Mouse (Mus musculus) heart, postnatal 14 days (tissue): ENCODE data around the gene 4930583I09Rik. TPM values are rescaled to one million over a fixed set of nuclear protein-coding genes. Genes with fewer than 3 reads are reported as not detected.

Source experiments
- DNase-seq, 2 experiments: peaks; one replicate each; pipeline ENCODE4 v3.0.0; 2021 to 2022
- intact Hi-C: fragments of 180-260 bp; cut with DNase I; formaldehyde crosslinking; loops from one replicate; pipeline ENCODE4 v1.15.1; 2025
- total RNA-seq, 2 experiments: library from RNA; stranded (reverse); gene quantifications; 2 replicates each; pipeline ENCODE4 v1.2.3; 2021

Gene 4930583I09Rik
- total RNA-seq, 2 experiments from 2014 or later = not detected

- intact Hi-C loops = no loop called here
Measured at GRCm38 (mm10) chr17:64802956-64803275, 33.0 kb downstream of the 4930583I09Rik start.

GRCm38 (mm10) chr17:64802168-64802955, 33.5 kb downstream of the 4930583I09Rik start:
- DNase-seq = no peak
- intact Hi-C loops = no loop called here

More at GRCm38 (mm10) chr17:64802956-64803275, 33.0 kb downstream of the 4930583I09Rik start:
- DNase-seq = no peak

- no peak for DNase-seq
- intact Hi-C loops = no loop called here
Measured at GRCm38 (mm10) chr17:64792623-64793022, 43.2 kb downstream of the 4930583I09Rik start.

GRCm38 (mm10) chr17:64792076-64792475, 43.8 kb downstream of the 4930583I09Rik start:
- no peak for DNase-seq
- intact Hi-C loops = no loop called here

- intact Hi-C loops = no loop called here
- no peak for DNase-seq
Measured at GRCm38 (mm10) chr17:64789175-64789574, 46.7 kb downstream of the 4930583I09Rik start.

GRCm38 (mm10) chr17:64788301-64788700, 47.6 kb downstream of the 4930583I09Rik start:
- intact Hi-C loops = no loop called here
- DNase-seq = no peak

GRCm38 (mm10) chr17:64785961-64786360, 49.9 kb downstream of the 4930583I09Rik start:
- intact Hi-C loops = no loop called here
- no peak for DNase-seq

Other genes with a start within 250 kb of the 4930583I09Rik start
- gene Man2a1, start 235.3 kb downstream of the 4930583I09Rik start, total RNA-seq = 10 to 100 TPM; 25.9 to 28.2 TPM